Mouse (Mus musculus): ENCODE data around the gene Fxyd5.

DNA sequence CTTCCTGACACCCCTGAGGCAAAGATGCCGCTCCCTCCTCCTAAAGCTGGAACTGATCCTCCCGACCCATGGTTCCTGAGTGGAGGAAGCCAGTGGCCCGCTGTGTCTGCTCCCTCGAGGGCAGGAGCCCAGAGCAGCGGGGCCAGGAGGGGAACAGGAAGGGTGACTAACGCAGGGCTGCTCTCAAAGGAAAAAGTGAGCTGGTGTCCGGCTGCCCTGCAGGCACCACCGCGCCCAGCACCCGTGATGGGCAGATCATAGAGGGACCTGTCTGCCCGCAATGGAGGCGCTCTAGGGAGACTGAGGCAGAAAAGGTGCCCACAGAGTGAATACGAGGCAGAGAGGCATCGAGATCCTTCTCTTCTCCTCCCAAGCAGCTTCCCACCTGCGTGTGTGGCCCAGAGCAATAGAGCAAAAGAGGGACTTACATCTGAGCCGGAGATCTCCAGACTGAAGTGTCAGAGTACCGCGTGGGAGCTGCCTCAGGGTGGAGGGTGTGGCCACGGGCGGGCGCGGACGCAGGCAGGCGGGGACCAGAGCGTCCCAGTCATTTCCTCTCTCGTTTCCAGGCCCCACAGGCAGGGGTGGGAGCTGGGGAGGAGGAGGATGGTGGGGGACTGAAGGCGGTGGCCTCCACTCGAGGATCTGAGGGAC, 492 bp downstream of the Fxyd5 start:
- TF ChIP-seq CTCF (IDR thresholded peaks at IDR 0.05; ENCODE audit: borderline replicate concordance, insufficient read depth, low read length): no peak
- peak; percentile 66 for TF ChIP-seq POLR2A (IDR thresholded peaks at IDR 0.05; ENCODE audit: low read depth, low read length)

Measured in embryonic fibroblast, embryonic 13.5 days (primary cell).